Mouse (Mus musculus): ENCODE measurements around the gene Plcxd2.

Gene Plcxd2

GRCm38 (mm10) chr16:45937381-45937780 is 72.6 kb downstream of the Plcxd2 start:
- DNase-seq (ENCODE audit: low spot score): no peak

GRCm38 (mm10) chr16:45936521-45936920 is 73.5 kb downstream of the Plcxd2 start:
- no peak for DNase-seq (ENCODE audit: low spot score)

- DNase-seq (ENCODE audit: low spot score): no peak
Observed at GRCm38 (mm10) chr16:45935956-45936483, 74.0 kb downstream of the Plcxd2 start.

- no peak for DNase-seq (ENCODE audit: low spot score)
Observed at GRCm38 (mm10) chr16:45934721-45935407, 75.2 kb downstream of the Plcxd2 start.

- DNase-seq (ENCODE audit: low spot score): no peak
Observed at GRCm38 (mm10) chr16:45930308-45930707, 79.7 kb downstream of the Plcxd2 start.

- DNase-seq (ENCODE audit: low spot score): no peak
Observed at GRCm38 (mm10) chr16:45928090-45928489, 81.9 kb downstream of the Plcxd2 start.

GRCm38 (mm10) chr16:45927601-45928000 is 82.4 kb downstream of the Plcxd2 start:
- no peak for DNase-seq (ENCODE audit: low spot score)

- DNase-seq (ENCODE audit: low spot score): no peak
Observed at GRCm38 (mm10) chr16:45926875-45927274, 83.1 kb downstream of the Plcxd2 start.

- no peak for DNase-seq (ENCODE audit: low spot score)
Observed at GRCm38 (mm10) chr16:45923731-45924424, 86.1 kb downstream of the Plcxd2 start.

GRCm38 (mm10) chr16:45922546-45923229 is 87.3 kb downstream of the Plcxd2 start:
- DNase-seq (ENCODE audit: low spot score): no peak

- no peak for DNase-seq (ENCODE audit: low spot score)
Observed at GRCm38 (mm10) chr16:45919572-45919971, 90.4 kb downstream of the Plcxd2 start.

Measured in c-Kit-positive CD71-positive TER-119-positive erythroid progenitor cells, embryonic 14.5 days (primary cell).